Mouse (Mus musculus): ENCODE measurements around the gene Rdh7. TPM values are rescaled to one million over a fixed set of nuclear protein-coding genes. Genes with fewer than 3 reads are reported as not detected.
"Not testable (repeated sequence)": the region's sequence is repeated elsewhere in the genome, so short reads cannot be mapped to it uniquely, and the experiment has no call there.

The Rdh7 gene
- total RNA-seq, 4 experiments from 2014 or later = 0.19 TPM; not detected in 3

GRCm38 (mm10) chr10:127893163-127894022 is 4.8 kb upstream of the Rdh7 start:
- not testable (repeated sequence) for DNase-seq (ENCODE audit: low spot score)

GRCm38 (mm10) chr10:127891481-127891880 is 2.9 kb upstream of the Rdh7 start:
- DNase-seq (ENCODE audit: low spot score) = no peak

- DNase-seq (ENCODE audit: low spot score) = no peak
Measured at GRCm38 (mm10) chr10:127886971-127887370, 1.6 kb downstream of the Rdh7 start.

GRCm38 (mm10) chr10:127886551-127886950 is 2.1 kb downstream of the Rdh7 start:
- DNase-seq (ENCODE audit: low spot score) = no peak

GRCm38 (mm10) chr10:127881041-127881440 is 7.6 kb downstream of the Rdh7 start:
- DNase-seq (ENCODE audit: low spot score) = no peak

DNA sequence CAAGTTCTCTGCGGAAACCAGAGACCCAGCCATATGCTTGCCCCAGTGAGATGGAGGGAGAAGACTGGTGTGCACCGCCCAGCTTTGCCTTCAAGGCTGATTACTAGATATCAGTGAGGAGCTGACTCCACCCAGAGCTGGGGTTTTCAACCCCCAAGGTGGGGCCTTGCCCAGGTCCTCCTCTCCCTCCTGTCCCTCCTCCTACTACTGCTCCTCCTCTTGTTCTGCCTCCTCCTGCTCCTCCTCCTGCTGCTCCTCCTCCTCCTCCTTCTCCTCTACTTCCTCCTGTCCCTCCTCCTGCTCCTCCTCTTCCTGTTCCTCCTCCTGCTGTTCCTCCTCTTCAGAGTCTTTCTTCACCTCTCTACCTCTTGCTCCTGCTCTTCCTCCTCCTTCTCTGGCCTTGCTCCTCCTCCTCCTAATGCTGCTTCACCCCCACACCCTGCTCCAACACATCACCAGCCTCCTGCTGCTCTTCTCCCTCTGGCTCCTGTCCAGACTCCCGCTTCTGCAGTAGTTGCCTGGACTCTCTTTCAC is 9.4 kb downstream of the Rdh7 start:
- no peak for DNase-seq (ENCODE audit: low spot score)

DNA sequence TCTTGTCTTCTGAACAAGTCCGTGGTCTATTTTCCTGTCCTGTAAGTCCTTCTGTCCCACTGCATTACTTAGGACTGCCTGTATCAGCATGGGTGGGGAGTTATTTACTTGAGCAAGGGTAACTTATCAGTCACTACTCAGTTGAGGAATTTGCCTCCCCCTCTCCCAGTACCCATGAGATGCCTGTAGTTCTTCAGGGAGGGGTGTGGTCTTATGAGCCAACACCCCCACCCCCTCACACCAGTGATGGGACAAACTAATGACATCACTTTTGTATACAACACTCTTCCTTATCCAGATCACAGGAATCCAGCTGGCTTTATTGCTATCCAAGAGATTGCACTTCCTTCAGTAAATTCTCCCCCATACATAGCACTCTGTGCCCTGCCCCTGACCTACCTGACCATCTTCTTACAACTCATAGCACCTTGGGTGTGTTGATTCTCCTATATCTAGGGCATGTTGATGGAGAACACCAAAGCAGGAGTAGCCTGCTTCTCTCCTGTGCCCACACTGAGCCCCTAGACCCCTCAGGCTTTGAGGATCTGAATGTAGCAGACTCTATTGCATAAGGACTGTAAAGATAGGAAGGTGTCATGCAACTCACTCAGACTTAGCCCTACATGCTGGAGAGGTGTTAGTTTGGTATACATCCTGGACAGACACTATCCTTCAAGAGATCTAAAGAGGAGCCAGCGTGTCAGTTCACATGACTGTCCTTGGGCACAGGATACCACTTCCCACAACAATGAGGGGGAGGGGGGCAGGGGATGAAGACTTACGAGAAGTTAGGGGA is 10.2 kb downstream of the Rdh7 start:
- no peak for DNase-seq (ENCODE audit: low spot score)

GRCm38 (mm10) chr10:127877681-127878080 is 10.9 kb downstream of the Rdh7 start:
- DNase-seq (ENCODE audit: low spot score) = no peak

DNA sequence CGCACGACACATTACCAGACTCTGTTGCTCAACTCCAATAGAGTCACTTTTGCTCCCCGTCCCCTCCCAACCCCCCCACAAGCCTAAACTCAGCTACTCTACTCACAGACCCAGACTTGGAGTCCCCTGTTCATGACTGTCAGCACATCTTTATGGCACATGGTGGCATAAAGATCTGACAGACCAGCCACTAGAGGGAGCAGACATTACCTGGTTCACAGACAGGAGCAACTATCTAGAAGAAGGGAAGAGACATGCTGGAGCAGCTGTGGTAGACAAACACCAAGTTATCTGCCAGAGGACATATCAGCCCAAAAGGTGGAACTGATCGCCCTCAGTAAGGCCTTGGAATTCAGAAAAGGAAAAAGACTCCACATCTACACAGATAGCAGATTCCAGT is 16.1 kb downstream of the Rdh7 start:
- DNase-seq (ENCODE audit: low spot score) = no peak

- DNase-seq (ENCODE audit: low spot score) = no peak
Measured at GRCm38 (mm10) chr10:127866232-127866631, 22.4 kb downstream of the Rdh7 start, which contains the start of gene Rdh16f2. Gene Rdh16f2, plus strand, starts transcription at chr10:127866474.

GRCm38 (mm10) chr10:127864931-127865330 is 23.7 kb downstream of the Rdh7 start:
- no peak for DNase-seq (ENCODE audit: low spot score)

DNA sequence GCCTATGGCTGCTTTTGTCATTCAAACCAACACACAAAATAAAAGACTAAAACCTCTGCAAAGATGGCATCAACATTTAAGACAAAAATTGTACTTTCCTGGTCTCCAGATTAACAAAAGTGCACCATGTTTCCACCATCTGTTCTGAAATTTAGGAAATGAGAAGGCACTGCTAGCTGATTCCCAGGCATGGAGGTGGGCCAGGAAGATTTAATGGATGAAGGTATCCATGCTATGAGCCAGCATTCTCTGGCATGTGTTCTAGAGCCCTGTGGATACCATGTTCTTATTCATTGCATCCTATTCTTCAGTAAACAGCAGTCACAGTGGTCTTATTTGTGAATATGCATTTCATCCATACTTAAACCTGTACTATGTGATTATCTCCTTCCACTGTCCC is 32.2 kb downstream of the Rdh7 start:
- DNase-seq (ENCODE audit: low spot score) = no peak

GRCm38 (mm10) chr10:127849628-127850027 is 39.0 kb downstream of the Rdh7 start, which contains the start of gene Rdh19:
Gene Rdh19, plus strand, starts transcription at chr10:127849928.
- DNase-seq (ENCODE audit: low spot score) = no peak

- DNase-seq (ENCODE audit: low spot score) = no peak
Measured at GRCm38 (mm10) chr10:127848089-127848488, 40.5 kb downstream of the Rdh7 start.

DNA sequence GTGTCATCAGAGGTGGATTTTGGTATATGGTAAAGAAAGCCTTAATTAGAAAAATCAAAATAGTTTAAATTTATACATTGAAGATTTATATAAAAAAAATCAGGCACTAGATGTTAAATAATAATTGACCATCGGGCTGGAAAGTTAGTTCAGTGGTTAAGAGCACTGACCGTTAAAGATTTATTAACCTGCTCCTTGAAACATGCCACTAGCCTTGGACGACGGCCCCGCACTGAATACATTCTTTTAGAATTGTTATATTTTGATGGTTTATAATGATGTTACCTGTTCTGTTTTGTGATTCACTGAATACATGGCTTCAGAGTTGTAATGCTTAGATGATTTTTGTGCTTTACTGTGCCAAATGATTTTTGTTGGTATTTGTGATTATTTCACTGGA is 42.7 kb downstream of the Rdh7 start:
- DNase-seq (ENCODE audit: low spot score) = not testable (repeated sequence)

DNA sequence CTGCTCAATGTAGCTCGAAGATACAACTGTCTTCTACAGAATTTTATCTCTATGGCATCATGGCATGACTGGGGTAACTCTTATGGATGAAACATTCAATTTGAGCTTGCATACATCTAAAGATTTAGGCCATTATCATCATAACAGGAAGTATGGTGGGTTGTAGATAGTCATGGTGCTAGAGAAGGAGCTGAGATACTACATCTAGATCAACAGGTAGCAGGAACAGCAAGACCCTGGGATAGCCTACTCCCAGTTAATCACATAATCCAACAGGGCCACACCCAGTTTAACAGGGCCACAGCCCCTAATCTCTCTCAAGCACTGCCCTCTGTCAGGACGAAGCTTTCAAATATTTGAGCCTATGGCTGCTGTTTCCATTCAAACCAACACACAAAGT is 47.8 kb downstream of the Rdh7 start:
- DNase-seq (ENCODE audit: low spot score) = no peak

DNA sequence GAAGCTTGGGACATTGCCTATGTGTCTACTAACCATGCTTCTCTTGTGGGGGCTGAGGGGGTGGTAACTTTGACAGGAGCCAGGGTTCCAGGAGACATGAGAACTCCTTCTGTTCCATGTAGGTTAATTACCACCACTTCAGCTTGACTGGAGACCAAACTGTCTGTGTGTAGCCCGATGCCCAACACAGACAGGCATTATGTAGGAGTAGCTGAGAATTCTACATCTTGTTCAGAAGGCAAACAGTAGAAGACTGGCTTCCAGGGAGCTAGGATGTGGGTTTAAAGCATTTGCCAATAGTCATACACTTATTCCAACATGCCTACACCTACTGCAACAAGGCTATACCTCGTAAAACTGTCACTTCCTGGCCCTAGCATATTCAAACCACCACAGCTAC is 50.1 kb downstream of the Rdh7 start:
- DNase-seq (ENCODE audit: low spot score) = no peak

DNA sequence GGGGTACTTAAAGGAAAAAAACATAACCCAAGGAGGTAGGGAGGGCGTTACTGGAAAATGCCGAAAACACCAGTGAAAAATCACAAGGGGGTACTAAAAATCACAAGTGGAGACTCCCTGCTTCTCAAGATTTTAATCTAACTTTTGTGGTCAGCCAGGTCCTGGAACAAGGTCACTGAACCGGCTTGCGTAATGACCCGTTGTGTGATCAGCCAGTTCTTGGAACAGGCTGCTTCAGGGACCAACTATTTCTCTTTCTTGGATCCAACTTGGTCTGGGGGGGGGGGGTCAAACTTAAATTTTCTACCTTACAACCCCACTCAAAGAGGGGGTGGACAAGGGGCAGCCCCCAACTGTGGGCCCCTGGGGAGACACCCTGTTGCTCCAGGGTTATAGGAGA is 50.8 kb downstream of the Rdh7 start:
- not testable (repeated sequence) for DNase-seq (ENCODE audit: low spot score)

DNA sequence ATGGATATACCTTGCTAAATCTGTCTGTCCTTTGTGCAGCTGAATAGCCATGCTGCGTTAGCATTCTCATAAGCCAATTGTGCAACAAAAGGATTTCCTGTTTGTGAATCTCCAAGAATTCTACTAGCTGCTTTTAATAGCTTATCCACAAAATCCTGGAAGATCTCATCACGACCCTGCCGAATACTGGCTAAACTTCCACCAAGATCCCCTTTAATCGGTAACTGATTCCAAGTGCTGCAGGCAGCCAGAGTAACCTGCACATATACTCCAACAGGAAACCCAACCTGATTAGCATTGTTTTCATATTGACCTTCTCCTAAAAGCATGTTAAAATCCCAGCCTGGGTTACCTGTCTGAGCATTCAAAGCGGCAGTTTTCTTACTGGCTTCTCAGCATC is 53.3 kb downstream of the Rdh7 start:
- no peak for DNase-seq (ENCODE audit: low spot score)

GRCm38 (mm10) chr10:127834186-127834585 is 54.4 kb downstream of the Rdh7 start:
- DNase-seq (ENCODE audit: low spot score) = not testable (repeated sequence)

Data from heart, adult 8-10 months (tissue).